Mouse (Mus musculus): ENCODE measurements at regions not wholly inside any gene's neighbourhood (a gene's known extent, or its start where the extent isn't known, plus 50 kb on each side); places are given as distances from the start of the nearest gene placed in this dataset.
A peak's percentile ranks its signal among the peaks of the same experiment; 100 is the strongest.

DNA sequence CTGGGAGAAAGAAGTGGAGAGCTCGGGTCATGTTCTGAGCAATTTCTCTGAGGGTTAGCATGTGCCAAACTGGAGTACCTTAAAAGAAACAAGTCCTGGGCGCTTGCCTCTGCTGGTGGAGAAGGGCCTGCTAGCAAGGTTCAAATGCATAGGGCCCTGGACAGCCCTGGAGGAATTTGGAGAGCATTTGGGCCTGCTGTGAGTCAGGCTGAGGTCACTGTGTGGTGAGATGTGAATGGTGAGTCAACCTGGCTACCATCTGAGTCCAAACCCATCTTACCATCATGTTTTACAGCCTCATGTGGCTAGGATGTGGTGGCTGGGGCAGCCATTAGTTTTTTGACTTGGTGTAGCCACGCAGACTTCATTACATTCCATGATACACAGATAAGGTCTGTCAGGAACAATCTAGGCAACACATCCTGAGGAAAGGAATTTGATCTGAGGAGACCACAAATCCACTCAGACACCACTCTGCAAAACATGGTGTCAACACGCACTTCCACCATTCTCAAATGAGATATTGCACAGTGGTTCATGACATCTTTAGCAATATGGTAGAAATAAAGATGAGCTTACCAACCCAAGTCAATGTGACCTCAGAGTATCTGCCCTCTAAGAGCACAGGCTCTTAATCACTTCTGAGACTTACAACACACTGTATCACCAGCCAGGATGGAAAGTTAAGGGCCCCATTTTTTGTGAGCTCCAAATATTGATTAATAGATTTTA lies 83.1 kb downstream of the Thbs2 start:
- intact Hi-C loops (cut with DNase I): no loop called here
- DNase-seq (ENCODE audit: low spot score in 2 of 2): no peak

DNA sequence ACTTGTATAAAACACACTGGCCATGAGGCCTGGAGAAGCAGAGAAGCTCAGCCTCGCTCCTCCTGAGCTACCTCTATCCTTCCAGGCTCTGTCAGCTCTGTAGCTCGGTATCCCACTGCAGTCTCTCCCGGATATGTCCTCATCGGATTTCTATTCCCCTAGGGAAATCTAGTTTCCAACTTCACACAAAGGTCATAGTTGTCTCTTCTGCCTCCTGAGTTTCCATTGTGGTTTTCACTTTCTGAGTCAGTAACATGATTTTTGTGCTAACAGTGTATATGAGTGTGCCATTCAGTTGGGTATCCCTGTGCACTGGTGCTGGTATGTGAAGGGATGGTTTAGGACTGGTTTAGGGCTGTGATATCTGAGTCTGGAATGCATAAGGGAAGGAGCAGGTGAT lies 85.2 kb downstream of the Thbs2 start:
- DNase-seq (ENCODE audit: low spot score in 2 of 2): no peak
- intact Hi-C loops (cut with DNase I): no loop called here

DNA sequence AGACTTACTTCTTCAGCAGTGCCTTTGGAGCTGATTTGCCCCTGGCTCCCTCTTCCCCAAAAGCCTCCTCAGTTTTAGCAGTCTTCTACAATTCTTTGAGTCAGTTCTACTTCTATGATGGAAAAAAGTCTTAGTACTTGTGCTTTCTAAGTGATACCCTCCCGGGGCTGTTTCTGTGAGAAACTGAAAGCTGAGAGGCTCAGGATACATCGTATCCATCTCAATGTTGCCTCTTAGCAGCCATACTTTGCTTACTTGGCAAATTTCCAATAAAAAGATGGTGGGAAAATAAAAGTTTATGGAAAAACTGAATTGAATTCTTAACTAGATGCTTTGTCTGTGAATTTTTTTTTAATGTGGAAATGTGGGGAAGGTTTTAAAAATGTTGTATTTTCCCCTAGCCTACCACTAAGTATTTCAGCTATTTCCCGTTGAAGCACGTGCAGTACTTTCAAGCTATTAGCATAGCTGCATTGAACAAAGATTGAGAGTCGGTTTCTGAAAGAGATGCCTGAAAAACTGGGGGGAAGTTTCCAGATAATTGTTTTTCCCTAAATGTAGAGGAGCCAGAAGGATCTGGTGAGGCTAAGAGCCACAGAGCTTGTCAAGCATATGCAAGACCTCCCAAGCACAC lies 87.6 kb downstream of the Thbs2 start:
- no peak for DNase-seq (ENCODE audit: low spot score in 2 of 2)
- intact Hi-C loops (cut with DNase I): no loop called here

DNA sequence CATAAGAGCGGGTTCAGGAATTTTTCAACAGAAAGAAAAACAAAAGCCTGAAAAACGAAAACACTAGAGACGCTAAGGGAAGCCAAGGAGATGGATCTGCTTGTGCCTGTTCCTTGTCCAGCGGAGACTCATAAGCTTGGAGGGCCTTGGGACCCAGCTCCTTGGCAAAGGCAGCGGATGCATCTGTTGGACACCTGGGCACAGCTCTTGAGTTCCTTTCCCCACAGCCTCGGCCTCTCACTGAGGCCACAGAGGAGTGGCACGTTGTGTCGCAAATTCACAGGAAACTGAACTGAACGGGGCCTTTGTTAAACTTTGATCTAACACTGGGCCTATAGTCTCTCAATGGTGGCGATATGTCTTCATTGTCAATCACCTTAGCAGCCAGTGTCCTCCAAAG lies 94.4 kb downstream of the Thbs2 start:
- DNase-seq (ENCODE audit: low spot score in 2 of 2): no peak
- intact Hi-C loops (cut with DNase I): no loop called here

DNA sequence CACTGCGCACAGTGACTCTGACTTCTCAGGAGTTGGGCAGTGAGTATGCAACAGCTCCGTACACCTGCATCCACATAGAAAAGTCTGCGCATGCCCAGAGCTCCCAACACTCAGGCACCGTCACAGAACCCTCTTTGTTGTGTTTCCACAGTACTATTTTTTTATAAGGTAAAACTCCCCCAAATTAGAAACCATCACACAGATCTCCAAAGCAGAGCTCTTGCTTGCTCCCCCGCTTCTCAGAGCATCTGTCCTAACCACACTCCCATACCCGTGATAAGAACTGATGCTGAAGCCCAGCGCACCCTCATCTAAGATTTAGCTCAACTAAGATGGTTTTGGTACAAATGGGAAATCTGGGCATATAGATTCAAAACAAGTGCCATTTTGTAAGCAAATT lies 97.6 kb downstream of the Thbs2 start:
- intact Hi-C loops (cut with DNase I): no loop called here

DNA sequence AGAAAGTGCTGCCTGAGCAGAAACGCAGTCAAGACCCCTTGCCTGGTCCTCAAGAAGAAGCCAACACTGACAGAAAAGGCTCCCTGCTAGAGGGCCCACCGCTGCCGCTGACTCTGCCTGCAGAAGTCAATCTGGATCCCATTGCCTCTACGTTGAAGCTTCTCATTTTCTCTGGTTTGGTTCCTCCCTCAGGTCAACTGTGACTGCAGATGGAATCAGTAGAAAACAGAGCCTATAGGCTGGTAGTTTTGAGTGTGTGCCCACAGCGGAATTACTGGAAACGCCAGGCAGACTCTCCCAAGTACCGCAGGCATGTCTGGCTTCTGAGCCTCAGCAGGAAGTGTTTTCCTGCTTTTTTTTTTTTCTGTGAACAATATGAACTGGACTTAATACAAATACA lies 98.5 kb downstream of the Thbs2 start:
- intact Hi-C loops (cut with DNase I): no loop called here

More for the DNA sequence above, 97.6 kb downstream of the Thbs2 start:
- no peak for DNase-seq (ENCODE audit: low spot score in 2 of 2)

DNA sequence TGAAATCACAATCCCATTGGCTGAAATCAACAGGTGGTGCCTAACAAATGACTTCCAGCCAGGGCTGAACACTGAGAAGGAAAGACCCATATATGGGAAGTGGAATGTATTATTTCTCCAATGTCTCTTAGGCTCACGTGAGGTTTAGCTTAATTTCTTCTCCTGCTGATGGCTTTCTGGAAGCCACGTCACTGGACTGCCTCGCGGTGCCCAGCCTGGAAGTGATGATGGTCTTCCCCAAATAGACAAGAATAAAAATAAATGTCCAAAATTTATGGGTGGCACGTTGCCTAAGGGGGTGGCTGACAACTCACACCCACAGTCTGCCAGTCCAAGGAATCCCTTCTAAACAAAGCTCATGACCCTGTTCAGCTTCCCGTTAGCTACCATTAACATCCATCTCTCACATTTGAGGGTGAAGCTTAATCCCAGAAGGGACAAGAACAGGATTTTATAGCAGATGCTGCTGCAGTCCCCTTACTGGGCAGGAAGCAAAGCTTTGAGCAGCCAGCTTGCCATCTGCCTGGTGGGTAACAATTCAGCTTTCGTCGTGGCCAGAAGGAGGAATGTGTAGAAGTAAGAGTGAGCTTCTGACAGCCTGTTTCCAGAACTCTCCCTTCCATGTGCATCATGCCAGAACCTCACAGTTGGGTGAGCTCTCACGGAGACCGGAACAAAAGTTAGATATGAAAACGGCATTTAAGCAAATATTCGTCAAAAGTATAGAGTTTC lies 105.8 kb downstream of the Thbs2 start:
- intact Hi-C loops (cut with DNase I): no loop called here
- DNase-seq (ENCODE audit: low spot score in 2 of 2): peak in 1 of 2 experiments; percentile 23

More for the DNA sequence above, 98.5 kb downstream of the Thbs2 start:
- no peak for DNase-seq (ENCODE audit: low spot score in 2 of 2)

DNA sequence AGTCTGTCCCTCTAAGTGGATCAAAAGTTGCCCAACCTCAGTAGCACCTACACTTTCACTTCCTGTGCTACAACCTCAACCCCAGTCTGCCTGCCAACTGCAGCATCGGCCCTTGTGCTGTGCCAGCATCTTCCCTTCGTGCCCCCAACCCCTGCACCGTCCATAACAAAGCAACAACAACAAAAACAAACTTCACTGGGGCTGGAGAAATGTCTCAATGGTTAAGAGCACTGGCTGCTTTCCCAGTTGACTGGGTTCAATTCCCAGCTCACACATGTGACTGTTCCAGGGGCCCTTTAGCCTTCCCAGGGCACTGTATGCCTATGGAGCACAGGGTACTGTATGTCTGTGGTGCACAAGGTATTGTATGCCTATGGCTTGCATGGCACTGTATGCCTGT lies 114.4 kb downstream of the Thbs2 start:
- no peak for DNase-seq (ENCODE audit: low spot score in 2 of 2)
- intact Hi-C loops (cut with DNase I): no loop called here

DNA sequence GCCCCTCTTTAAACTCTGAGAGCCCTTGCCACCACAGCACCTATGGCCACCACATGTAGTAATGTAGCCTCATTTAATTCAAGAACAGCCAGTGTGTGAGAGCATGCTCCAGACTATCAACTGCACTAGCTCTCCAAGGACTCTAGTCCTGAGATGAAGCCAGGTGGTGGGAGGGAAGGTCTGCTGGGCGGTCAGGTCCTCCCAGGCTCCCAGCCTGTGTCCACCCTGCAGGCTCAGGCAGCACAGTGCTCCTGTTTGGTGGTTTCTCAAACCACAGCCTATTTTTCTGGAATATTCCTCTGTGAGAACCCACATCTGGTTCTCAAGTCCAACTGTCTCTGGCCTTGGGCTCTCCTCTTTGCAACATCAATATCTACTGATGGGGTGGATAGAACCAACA lies 115.3 kb downstream of the Thbs2 start:
- no peak for DNase-seq (ENCODE audit: low spot score in 2 of 2)
- intact Hi-C loops (cut with DNase I): no loop called here

DNA sequence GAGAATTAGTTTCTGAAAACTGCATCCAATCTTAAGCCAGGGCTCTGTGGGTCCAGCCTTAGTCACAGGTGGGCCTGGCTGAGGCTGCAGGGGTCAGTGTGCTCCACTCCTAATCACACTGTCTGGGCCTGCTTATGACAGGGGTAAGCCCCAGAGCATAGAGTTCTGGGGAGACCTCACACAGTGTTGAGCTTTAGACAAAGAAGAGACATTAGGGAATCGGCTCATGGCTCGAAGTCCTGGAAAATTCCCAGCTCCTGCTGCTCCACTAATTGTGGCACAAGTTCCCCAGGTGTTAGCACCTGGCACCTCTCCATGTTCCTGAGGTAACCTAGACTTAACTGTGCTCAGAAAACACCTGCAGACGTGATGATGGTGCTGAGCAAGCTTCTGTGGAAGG lies 115.8 kb downstream of the Thbs2 start:
- intact Hi-C loops (cut with DNase I): no loop called here

DNA sequence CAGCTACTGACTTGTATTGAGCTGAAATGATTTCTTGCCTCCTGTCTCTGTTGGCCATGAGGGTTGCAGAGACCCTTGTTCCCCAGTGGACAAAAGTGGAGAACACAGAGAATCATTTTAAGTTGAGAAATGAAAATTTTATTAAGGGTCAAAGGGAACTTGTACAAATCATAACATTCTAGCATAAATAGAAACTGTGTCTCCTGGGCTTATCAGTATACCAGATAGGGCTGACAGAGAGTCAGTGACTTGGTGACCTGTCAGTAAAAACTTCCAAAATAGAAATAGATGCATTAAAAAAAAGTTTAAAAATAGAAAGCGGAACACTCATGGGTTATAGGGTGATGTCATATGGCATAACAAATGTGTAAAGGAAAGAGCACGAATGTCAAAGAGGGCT lies 117.9 kb downstream of the Thbs2 start:
- intact Hi-C loops (cut with DNase I): no loop called here
- DNase-seq (ENCODE audit: low spot score in 2 of 2): no peak

More for the DNA sequence above, 115.8 kb downstream of the Thbs2 start:
- DNase-seq (ENCODE audit: low spot score in 2 of 2): no peak

DNA sequence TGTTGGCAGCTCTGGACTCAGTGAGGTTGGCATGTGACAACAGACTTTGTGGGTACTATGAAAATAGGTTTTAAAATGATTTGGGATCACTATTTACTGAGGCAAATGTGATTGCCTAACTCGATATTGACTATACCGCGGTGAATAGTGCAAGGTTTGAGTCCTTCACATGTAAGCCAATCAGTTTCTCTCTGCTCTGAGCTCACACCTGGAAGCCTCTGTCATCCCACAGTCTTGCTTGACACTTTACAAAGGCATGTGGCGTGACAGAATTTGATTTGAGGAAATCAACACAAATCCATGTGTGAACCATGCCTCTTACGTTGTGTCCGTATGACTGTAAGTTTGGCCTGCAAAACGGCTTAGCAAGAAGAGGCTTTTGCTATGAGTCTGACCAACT lies 122.9 kb downstream of the Thbs2 start:
- no peak for DNase-seq (ENCODE audit: low spot score in 2 of 2)
- intact Hi-C loops (cut with DNase I): no loop called here

DNA sequence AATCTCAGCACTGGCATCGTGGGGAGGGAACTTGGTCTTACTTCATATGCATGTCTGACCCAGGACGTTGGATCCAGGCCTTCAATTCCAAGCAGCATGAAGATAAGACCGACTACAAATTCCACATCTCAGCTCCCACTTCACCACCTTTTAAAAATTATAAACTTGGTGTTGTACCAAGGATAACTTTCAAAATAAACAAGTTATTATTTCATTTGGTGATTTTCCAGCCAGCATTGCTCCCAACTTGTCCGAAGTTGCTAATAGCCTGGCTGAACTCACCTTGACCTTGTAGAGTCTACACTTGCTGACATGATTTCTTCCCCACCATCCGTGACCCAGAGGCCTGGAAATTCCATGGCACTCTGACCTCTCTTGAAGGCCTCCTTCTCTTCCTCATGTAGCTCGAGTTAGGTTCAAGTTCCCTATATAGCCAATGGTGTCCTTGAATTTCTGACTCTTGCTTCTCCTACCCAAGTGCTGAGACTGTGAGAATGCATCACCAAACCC lies 123.7 kb downstream of the Thbs2 start:
- intact Hi-C loops (cut with DNase I): no loop called here
- no peak for DNase-seq (ENCODE audit: low spot score in 2 of 2)

DNA sequence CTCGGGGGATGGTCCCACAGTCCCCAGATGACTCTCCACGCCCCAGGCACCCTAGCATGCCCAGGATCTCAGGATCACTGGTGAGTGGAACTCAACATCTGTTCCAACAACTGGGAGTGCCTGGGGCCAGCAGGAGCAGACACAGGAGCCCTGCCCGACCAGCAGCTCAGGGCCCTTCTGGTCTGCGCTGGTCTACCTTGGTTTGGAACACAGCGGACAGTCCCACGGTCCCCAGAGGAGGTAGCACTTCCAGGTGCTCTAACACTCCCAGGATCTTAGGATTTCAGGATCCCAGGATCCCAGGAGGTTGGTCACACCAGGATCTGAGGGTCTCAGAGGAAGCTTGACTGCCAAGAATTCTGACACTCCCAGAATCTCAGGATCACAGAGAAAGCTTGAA lies 131.8 kb downstream of the Thbs2 start:
- intact Hi-C loops (cut with DNase I): no loop called here
- DNase-seq (ENCODE audit: low spot score in 2 of 2): no peak

DNA sequence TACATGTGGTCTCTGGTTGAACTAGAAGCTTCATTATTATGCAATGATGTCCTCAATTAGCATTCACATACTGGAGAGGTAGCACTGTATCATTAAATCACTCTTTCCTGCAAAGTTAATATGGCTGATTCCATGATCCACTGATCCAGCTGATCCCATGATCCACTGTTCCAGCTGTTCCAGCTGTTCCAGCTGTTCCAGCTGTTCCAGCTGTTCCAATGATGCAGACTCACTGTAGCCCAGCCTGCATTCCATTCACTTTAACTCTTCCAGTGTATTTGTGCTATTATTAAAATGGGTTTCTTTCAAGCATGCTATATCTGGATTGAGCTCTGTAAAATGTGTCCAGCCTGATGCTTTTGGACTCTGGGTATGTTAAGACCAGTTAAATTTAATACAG lies 136.8 kb downstream of the Thbs2 start:
- intact Hi-C loops (cut with DNase I): no loop called here
- no peak for DNase-seq (ENCODE audit: low spot score in 2 of 2)

DNA sequence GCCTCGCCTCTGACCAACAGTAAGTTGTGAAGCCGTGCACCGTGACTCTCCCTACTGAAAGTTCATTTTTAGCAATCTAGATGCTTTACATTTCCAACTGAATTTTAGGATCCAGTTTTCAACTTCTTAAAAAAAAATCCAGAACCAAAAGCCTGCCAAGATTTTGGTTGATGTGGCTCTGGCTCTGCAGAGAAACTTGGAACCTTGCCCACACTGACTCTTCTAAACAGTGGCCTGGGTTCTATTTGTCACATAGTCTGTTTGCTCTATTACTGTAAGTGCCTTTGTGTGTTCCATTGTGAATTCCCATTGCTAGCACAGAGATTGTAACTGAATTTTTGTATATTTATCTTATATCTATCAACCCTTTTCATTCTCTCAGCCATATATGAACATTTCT lies 140.8 kb downstream of the Thbs2 start:
- intact Hi-C loops (cut with DNase I): no loop called here
- no peak for DNase-seq (ENCODE audit: low spot score in 2 of 2)

DNA sequence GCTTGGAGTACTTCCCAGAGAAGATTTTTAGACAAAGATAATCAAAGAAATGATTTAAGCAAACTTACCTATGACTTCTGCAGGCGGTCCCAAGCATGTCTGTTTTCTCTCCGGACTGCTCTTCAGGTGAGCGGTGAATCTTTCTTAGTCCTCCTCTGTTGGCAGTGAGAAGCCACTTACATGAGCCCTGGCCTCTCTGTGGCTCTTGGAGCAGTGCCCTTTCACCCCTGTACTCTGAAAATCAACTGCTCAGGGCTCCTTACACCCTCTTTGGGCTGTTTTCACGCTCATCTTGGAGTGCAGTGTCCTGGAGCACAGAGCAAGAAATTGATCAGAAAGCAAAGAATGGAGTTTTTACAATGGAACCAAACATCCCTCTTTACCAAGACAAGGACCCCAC lies 142.0 kb downstream of the Thbs2 start:
- intact Hi-C loops (cut with DNase I): no loop called here
- DNase-seq (ENCODE audit: low spot score in 2 of 2): no peak

DNA sequence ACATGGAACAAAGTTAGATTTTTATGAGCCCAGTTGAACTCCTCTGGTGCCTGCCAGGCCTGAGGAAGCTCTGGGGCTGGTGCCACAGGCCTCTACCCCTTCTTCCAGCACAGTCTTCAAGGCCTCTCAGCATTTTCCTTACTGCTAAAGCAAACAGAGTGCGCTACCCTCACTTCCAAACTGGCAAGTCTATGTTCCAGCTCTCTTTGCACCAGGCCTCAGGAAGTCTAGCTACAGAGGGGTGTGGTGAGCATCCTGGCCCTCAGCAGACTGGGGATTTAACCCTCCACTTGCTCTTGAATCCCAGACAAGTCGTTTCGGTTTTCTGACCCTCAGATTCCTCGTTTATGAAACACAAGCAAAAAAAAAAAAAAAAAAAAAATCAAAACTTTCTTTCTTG lies 142.4 kb downstream of the Thbs2 start:
- intact Hi-C loops (cut with DNase I): no loop called here

DNA sequence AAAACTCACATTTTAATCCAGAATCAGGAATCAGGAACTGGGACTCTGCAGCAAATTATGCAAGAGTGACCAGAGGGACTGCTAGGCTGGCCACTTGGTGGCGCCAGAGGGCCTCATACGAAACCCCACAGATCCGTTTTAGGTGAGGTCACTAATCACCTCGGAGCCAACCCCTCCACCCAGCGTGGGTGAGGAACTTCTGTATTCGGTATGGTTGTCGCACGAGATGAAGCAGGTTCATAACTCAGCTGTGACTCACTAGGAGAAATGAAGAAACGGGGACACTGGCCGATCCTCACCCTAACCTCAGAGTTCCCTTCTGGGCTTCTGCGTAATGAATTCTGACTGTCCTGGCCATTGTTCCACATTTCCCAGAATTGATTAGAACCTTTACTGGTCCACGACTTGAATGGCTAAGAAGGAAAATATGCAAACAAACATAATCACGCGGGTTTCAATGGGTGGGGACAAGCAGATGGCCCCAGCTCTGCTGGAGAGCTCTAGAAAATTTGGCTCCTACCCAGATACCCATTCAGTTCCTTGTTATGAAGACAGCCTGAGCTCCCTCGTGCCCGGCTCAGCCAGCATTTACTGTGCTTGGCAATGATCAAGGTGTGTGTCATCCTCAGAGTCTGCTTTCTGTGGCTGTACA lies 148.1 kb downstream of the Thbs2 start:
- DNase-seq (ENCODE audit: low spot score in 2 of 2): peak; percentile 70 to 74
- intact Hi-C loops (cut with DNase I): loop anchor here (5.0 kb wide), 1 partner anchor 356 kb away; no protein-coding TSS in a partner anchor

More for the DNA sequence above, 142.4 kb downstream of the Thbs2 start:
- DNase-seq (ENCODE audit: low spot score in 2 of 2): no peak

DNA sequence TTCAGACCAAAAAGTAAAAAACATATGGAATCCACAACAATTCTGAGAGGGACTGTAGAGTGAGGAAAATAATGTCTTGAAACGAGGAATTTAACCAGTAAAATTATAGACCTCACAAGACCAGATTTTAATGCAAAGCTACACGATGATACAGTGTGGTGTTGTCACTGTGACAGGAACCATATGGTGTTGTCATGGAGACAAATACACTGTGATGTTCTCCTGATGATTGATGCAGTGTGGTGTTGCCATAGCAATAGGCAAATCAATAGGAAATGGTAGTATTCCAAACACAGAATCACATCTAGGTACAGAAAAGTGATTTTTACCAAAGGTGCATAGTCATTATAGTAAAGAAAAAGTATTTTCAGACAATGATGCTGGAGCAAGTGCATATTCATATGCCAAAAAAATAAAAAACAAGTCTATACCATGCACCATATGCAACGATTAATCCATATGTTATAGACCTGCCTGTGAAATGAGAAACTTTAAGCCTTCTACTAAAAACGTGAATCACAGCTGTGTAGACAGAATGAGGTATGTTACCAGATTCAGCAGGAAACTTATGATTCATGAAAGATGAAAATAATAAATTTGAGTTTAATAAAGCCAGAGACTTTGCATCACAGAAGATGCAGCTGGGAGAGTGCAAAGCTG lies 149.6 kb downstream of the Thbs2 start:
- intact Hi-C loops (cut with DNase I): loop anchor here (5.0 kb wide), 1 partner anchor 358 kb away; no protein-coding TSS in a partner anchor
- no peak for DNase-seq (ENCODE audit: low spot score in 2 of 2)

Data from left cerebral cortex, postnatal 36 days (tissue).